Mouse (Mus musculus): Measurements from ENCODE around the gene Olfr10.

Gene Olfr10

DNA sequence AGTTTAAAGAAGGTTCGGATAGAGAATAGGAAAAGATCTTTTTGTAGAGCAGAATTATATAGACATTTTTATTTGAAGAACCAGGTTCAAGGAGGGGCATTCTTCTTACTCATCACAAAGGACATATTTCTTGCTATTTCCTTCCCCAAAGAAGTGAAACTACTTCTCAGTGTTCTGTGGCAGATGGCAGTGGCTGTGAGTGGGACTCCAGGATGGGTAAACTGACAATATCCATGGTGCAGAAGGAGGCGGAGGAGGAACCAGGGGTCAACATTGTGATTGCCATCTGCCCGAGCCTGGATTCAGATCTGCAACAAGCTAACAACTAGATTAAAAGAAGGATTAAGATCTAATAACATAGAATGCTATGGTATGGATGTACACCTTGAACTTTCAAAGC, 22.2 kb downstream of the Olfr10 start:
- no peak for DNase-seq (ENCODE audit: low spot score)

DNA sequence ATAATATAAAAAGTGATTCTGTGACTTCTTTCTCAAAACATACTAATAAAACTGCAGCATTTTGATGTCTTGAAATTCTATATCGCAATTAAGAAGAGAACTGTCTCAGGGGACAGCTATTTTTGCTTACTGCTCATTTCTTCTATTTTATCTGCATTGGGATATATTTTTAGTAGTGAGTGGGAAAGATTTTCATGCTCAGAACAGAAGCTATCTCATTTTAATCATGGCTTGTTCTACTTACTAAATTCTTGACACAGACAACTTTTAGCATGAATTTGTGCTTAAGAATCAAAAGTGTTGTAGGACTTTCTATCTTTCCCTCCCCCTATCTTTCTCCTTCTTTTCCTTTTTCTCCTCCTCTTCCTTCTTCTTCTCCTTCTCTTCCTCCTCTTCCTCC, 25.1 kb downstream of the Olfr10 start:
- no peak for DNase-seq (ENCODE audit: low spot score)

DNA sequence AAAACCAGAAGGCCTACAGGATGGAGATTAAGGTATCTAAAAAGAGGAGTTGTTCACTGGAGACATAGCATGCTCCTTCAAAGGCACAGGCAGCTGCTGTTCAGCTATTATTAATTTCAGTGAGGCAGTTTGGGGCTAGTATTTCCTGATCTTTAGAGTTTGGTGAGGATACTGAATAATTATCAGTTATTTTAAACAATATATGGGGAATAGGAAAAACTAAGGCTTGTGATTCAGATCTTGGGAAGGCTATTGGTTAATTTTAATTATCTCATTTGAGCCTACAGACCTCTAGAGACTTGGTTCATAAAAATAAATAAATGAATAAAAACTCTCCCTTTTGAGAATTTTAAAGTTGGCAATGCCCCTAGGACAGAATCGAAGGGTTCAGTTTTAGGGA, 30.3 kb downstream of the Olfr10 start, which contains the start of gene Olfr1390:
TSS of gene Olfr1390 (plus strand) at position 301 of the 400 bp plus-strand sequence.
- DNase-seq (ENCODE audit: low spot score), result no peak

DNA sequence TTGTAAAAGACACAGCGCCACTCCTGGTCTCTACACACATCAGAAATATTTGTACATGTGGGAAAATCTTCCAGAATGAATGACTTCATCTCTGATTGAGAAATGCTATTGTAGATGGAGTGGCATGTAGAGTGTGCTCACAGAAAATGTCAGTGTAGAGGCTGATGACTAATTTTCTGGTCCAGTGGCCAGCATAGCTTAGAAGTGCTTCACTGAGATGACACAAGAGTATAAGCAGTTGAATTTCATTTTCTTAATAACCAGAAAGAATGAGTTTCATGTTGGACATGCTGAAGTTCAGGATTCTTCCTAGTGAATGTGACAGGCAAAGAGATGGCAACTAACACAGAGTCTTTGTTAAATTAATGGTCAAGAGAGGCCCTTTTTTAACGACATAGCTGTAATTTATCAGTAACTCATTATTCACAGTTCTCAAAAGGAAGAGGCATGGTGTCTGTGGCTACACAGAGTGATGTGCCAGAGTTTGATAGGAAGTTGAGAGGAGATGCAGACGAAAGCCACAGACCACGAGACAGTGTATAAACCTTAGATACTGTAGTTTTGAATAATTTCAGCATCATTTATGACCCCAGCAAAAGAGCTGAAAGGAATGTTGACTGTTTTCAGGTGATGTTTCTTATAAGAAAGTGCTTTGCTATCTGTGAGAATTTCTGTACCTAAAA, 32.8 kb downstream of the Olfr10 start:
- DNase-seq (ENCODE audit: low spot score), result no peak

All from urinary bladder, postnatal 14 days (tissue).